Mouse (Mus musculus) adrenal gland, adult 8-10 months (tissue): ENCODE measurements at regions not wholly inside any gene's neighbourhood (a gene's known extent, or its start where the extent isn't known, plus 50 kb on each side); places are given as distances from the start of the nearest gene placed in this dataset.
A peak's percentile ranks its signal among the peaks of the same experiment; 100 is the strongest.

Experiments
- DNase-seq: peaks from one replicate; pipeline ENCODE4 v3.0.0; 2022

DNA sequence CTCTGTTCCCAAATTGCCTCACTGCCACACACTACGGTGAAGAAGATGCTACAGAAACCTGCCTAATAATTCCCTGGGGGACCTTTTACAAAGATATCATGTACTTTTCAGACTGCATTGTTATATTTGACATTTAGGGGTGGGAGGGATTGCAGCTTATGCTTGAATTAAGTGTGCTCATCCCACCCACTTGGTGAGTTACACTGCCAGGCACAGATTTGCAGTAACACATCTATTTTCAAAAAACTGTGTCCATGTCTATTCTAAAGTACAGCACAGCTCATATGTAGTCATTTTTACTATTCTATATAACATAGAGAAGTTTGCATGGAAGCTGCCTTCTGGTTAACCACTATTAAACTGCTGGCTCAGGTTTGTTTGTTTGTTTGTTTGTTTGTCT lies 404.3 kb upstream of the Xrcc4 start:
- DNase-seq, result no peak

DNA sequence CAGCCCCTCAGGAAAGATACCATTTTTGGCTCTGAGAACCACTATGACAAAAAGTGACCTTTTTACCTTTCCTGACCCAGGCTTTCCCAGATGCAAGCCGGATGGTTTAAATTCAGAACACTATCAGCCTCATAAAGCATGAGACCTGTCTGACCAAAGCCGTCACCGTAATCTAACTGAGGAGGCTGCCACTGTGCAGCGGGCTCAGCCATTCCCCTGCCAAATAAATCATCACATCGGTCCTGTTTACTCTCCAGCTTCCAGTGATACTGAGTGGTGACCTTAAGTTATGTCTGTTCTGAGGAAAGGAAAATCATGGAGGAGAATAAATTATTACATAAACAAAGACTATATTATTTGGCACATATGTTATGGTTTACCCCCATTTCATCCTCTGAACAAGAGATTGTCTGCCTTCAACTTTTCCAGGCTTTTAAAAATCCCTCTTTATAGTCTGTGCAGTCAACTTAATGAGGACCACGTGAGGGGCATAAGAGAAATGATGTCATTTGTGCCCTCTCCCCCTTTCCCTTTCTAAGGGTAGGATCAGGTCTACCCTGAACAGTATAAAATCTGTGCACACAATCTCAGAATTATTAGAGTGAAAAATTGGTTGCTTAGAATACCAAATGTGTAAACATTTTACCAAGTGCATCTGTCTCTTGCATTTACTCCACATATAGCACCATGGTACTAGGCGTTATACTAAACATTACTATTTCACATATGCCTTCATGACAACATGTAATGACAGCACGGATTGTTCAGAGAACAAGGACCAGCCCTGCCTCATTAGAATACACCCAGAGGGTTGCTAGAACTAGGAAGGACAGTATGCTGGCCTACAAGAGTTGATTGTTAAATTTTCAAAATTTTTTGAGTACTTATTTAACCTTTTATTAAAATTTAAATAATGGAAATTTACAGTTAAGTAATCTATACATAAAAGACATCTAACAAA lies 401.9 kb upstream of the Xrcc4 start:
- no peak for DNase-seq

DNA sequence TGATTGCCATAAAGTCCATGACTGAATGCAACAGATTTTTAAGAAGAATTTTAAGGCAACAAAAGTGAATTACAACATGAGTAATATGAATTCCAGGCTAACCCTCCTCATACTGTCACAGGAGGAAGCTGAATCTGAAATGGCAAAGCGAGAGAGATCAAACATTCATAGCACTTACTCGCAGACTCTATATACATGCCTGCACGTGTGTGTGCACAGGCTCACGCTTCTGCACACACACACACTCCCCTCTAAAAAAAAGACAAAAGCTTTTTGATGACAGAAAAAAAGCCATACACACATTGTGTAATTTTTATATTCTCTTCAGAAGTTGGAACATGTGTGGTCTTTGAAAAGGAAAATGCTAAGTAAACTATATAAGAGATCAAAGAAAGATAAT lies 391.1 kb upstream of the Xrcc4 start:
- DNase-seq, result no peak

- no peak for DNase-seq
These were observed 387.5 kb upstream of the Xrcc4 start for GRCm38 (mm10) chr13:90476880-90477279.

- DNase-seq, result no peak
These were observed 385.1 kb upstream of the Xrcc4 start for GRCm38 (mm10) chr13:90474507-90474906.

- DNase-seq, result no peak
These were observed 384.6 kb upstream of the Xrcc4 start for GRCm38 (mm10) chr13:90474053-90474452.

DNA sequence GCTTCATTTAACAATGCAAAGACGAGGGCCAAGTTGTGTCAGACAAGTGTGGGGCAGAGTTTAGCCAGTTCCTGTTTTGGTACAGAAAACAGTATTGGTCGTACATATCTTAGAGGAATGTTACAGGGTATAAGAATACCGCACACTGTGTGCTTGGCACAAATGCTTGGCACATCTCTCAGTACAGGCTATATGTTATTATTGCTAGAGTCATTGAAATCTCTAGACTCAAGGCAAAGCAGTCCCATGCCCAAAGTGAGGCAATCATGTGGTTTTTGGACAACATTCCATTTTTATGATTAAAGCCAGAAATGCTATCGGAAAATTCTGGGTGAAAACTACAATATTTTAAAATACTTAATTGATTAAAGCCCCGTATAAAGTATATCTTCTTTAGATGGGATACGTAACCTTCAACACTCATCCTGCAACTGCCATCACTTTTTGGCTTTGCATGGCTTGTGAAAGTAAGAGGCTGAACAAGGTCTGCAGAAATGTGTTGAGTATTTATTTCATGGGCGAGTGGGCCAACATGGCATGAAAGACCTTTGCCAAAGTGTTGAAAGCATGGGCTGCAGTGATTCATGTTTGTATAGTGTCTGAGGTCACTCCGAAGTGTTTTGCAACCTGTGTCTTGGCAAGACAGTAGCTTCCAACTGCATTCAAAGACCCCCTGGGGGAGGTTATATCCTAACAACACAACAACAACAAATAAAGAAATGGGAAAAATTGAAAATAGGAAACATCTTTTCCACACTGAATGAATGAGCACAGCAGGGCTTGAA lies 383.8 kb upstream of the Xrcc4 start:
- DNase-seq, result no peak

DNA sequence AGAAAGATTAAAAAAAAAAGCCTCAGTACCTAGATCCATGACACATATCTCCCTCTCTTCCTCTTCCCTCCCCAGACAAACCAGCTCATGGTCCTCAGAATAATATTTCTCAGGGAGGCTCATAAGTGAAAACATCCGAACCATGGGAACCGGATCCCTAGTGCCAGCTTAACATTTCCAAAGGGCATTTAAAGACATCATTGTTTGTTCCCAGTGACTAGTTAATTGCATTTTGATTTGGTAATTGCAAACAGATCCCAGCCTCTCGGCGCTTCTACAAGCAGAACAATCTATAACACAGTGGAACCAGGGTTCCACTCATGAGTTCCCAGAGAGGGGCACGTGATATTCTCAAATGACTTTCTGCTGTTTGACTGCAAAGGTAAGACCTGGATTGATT lies 376.7 kb upstream of the Xrcc4 start:
- DNase-seq, result no peak

DNA sequence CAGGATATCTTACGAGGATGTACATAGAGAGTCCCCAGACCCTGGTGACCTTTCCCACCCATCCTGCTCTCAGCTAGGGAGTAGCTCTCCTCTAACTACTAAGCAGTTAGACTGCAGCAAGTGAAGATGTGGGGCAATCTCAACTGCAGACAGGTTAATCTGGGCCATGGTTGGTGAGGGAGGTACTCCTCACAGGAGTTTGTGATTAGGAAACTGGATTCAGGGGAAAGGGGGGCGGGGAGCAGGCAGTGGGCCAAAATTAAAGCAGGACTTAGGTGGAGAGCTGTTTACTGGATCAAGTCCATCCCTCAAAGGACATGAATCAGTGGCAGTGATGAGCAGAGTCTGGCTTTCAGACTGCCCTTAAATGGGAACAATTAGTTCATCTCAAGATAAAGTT lies 374.6 kb upstream of the Xrcc4 start:
- DNase-seq, result no peak

- no peak for DNase-seq
These were observed 374.0 kb upstream of the Xrcc4 start for GRCm38 (mm10) chr13:90463381-90463780.

DNA sequence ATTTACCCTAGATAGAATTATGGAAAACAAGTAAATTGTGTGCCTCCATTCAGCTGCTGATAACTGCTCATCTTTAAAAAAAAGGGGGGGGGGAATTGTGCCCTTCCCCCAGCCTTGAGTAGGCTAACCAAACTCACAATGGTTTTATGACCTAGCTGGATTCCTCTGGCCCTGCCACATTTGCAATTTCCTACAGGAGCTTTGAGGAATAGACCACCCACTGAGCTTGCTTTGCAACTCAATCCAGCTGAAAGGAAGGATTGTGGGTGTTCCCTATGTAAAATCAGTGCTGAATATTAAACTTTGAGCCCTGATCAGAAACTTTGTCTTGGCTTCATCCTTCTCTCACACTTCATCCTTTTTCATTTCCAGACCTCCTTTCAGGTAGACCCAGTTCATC lies 365.2 kb upstream of the Xrcc4 start:
- no peak for DNase-seq

DNA sequence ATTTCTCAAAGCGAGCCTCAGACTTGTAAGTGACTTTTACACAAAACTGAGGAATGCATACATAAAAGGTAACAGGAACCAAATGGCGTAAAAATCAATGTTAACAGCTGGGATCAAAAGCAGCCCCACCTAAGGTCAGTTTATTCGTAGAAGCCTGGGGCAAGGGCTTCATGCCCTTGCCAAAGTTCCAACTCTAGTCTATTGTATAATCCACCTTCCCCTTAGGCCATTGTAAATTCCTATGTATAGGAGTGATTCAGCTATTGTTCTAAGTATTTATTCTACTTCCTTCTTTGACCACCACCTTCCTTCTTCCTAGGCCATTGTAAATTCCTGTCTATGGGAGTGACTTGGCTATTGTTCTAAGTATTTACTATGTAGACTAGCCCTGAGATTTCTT lies 337.5 kb upstream of the Xrcc4 start:
- DNase-seq, result no peak

GRCm38 (mm10) chr13:90425379-90425778 lies 336.0 kb upstream of the Xrcc4 start:
- no peak for DNase-seq

- DNase-seq, result no peak
These were observed 335.1 kb upstream of the Xrcc4 start for GRCm38 (mm10) chr13:90424541-90424940.

DNA sequence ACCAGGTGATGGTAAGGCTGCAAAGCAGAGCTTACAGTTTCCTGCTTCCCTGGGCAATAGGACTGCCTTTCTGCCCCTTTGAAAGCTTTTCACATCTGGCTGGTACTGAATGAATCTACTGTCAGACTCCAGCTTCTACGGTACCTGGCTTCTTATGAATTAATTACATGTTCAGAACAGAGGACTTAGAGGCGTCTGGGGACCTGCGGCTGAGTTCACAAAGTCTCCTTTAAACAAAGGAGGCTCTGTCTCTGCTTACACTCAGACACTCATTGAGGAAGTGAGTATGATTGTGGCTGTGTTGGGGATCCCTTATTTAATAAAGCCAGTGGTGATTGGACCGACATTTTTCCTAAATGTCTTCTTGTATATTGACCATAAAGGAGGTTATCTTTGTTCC lies 331.6 kb upstream of the Xrcc4 start:
- no peak for DNase-seq

DNA sequence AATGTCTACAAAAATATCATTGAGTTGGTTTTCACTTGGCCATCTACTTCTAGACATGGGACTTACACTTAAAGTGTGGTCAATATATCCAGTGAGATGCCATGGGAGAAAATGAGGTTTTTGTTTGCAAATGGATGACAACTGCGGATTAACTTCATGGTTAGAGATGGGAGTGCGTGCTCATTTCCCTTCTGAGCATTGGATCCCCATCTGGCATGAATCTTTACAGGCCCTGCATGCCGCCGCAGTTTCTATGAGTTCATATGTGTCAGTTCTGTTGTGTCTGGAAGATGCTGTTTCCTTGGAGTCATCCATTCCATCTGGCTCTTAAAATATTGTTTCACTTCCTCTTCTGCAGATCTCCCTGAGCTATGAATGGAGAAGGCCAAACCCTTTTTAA lies 315.0 kb upstream of the Xrcc4 start:
- DNase-seq, result no peak

GRCm38 (mm10) chr13:90402061-90402460 lies 312.7 kb upstream of the Xrcc4 start:
- no peak for DNase-seq

- no peak for DNase-seq
These were observed 312.1 kb upstream of the Xrcc4 start for GRCm38 (mm10) chr13:90401496-90401895.

GRCm38 (mm10) chr13:90395274-90396023 lies 306.0 kb upstream of the Xrcc4 start:
- no peak for DNase-seq

- DNase-seq, result peak; percentile 5
These were observed 305.4 kb upstream of the Xrcc4 start for GRCm38 (mm10) chr13:90394815-90395241.

GRCm38 (mm10) chr13:90392415-90392814 lies 303.0 kb upstream of the Xrcc4 start:
- no peak for DNase-seq

- DNase-seq, result no peak
These were observed 287.2 kb upstream of the Xrcc4 start for GRCm38 (mm10) chr13:90376619-90377018.

DNA sequence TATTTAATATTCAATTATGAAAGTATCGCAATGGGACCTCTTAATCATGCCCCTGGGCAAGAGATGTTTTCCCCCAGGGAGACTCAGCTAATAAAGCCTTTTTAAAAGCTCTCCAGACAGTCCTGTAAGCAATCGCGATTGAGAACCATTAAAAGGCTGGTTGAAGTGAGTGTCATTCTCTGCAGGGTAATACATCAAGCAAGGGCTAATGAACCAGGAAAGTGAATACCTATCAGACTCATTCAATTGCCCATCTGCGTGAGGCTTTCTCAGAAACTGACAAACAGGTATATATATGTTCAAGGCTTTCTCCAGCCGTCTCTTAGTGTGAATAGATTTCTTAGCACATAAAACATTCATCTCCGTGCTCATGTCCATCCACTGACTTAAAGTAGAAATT lies 286.8 kb upstream of the Xrcc4 start:
- no peak for DNase-seq
